Mouse (Mus musculus) C2C12 (cell line): ENCODE measurements around the gene Luc7l2.

Experiments
- CEBPB ChIP-seq: IDR thresholded peaks from one replicate; pipeline ENCODE4 v1.6.1; 2011; ENCODE audit warnings: low read depth, mild to moderate bottlenecking, control low read depth, moderate library complexity
- CTCF ChIP-seq: IDR thresholded peaks from one replicate; pipeline ENCODE4 v1.5.1; 2011; ENCODE audit not compliant: control insufficient read depth, insufficient read depth, insufficient read length
- FOSL1 ChIP-seq: IDR thresholded peaks from one replicate; pipeline ENCODE4 v1.8.0; 2011; ENCODE audit warnings: mild to moderate bottlenecking, low read length; ENCODE audit not compliant: poor library complexity, insufficient read depth, severe bottlenecking
- MAX ChIP-seq: IDR thresholded peaks from one replicate; pipeline ENCODE4 v1.6.1; 2011; ENCODE audit warnings: mild to moderate bottlenecking, control low read depth
- MYOD1 ChIP-seq: IDR thresholded peaks from one replicate; pipeline ENCODE4 v1.6.1; 2011; ENCODE audit warnings: low read depth; ENCODE audit not compliant: control insufficient read depth, insufficient read length
- MYOG ChIP-seq: IDR thresholded peaks from one replicate; pipeline ENCODE4 v1.6.1; 2011; ENCODE audit not compliant: control insufficient read depth, insufficient read length; ENCODE audit errors: extremely low read depth

DNA sequence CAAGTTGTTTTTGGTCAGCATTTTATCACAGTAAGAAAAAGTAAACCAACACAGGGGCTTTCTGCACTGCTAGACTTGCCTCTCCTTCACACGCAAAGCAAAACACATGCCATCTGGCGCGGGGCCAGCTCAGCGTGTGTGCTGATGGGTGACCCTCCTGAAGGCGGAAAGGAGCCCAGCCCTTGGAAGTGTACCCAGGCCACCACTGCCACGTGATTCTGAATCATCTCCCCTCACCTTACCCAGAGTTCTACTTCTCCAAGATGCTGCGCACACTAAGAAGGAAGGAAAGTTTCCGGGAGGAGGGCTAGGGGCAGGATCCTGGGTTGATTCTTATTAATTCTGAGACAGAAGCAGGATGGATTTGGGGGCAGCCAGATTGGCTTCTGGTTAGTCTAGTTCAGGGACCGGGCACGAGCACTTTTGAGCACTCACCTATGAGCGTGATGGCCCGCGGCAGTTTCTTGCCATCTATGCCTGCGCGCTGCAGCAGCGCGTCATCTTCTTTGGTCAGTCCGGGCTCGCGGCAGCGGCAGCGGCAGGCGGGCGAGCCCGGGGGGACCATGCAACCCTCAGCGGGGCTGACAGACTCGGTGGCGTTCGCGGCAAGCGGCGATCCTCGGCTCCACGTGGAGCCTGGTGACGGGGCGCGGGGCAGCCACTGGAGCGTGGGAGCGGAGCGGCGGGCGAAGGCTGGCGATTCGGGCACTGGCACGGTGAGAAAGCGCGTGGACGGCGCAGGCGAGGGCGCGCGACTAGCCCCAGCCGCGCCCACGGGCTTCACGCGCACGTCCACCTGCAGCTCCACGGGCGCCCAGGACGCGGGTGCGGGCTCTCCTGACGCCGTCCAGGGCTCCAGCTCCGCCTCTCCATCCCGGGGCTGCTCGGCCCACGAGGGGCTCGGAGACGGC is 85.1 kb downstream of the Luc7l2 start:
- no peak for TF ChIP-seq FOSL1
- no peak for TF ChIP-seq CTCF
- no peak for TF ChIP-seq MAX
- TF ChIP-seq MYOG: no peak
- no peak for TF ChIP-seq MYOD1
- no peak for TF ChIP-seq CEBPB
